Mouse (Mus musculus) skeletal muscle tissue, postnatal 0 days (tissue): ENCODE measurements around the gene Rubcnl. TPM values are rescaled to one million over a fixed set of nuclear protein-coding genes. Genes with fewer than 3 reads are reported as not detected.

Experiments used
- polyA plus RNA-seq: library from polyadenylated mRNA; unstranded; fragments of >200 nt; fragmentation: Nextera tagmentation; extraction: Ambion mirVana; gene quantifications from 2 replicates; pipeline ENCODE4 v1.2.1, GENCODE M21; 2015

Gene Rubcnl
- 0.15 and 0.28 TPM in 2 replicates for polyA plus RNA-seq

GRCm38 (mm10) chr14:75015856-75016714 is at the start of gene Rubcnl:
Rubcnl (plus strand) TSS chr14:75016027.

Other genes with a start within 250 kb of the Rubcnl start
- 9.4 and 9.5 TPM in 2 replicates for gene Lrch1, start 68.2 kb upstream of the Rubcnl start, polyA plus RNA-seq
- gene Lrrc63, start 114.9 kb downstream of the Rubcnl start, polyA plus RNA-seq = not detected in 2 replicates
- gene Lcp1, start 115.1 kb downstream of the Rubcnl start, polyA plus RNA-seq = 15.0 and 17.4 TPM in 2 replicates
- gene Cpb2, start 226.3 kb downstream of the Rubcnl start, polyA plus RNA-seq = 0.13 and 0.26 TPM in 2 replicates